Mouse (Mus musculus): ENCODE results near the gene Xpnpep1. TPM values are rescaled to one million over a fixed set of nuclear protein-coding genes. Genes with fewer than 3 reads are reported as not detected.

The Xpnpep1 gene
- polyA plus RNA-seq, 1 experiment = 250 TPM

DNA sequence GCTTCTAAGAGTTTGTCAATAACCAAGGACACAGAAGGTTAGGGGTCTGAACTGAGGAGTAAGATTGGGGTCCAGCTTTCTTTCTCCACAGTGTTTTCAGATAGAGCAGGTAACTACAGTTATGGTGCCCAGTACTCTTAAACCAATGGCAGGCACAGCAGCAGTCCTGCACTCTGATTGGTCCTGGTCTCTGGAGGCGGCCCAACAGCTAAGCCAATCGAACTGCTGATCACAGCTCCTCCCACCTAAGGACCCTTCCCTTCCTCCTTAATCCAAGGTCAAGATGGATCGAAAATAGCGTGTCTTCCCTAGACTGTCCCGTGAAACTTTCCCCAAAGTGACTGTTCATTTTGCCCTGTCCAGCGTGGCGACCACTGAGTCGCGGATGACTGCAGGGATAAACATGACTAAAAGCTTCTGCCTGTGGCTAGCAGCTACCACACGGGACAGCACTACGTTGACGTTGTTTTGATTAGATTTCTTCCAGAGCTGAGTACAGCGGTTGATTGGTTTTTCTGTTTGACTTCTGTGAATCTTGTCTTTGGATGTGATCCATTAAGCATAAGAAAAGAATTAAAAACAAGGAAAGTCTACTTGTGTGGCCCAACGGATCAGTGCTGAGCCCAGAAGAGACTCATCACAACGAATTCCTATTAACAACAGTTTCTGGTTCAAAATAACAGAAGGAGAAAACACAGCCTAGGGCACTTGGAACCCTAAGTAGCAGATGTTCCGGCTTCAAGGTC is 18.1 kb upstream of the Xpnpep1 start:
- Histone ChIP-seq H3K4me1 (ENCODE audit: control insufficient read depth, insufficient read depth, low read length) (0 out of 2 replicates have a peak, but pooled peaks cover 3% of the 10 kb centered on the region), H3K36me3 (ENCODE audit: control insufficient read depth, insufficient read depth, low read length) (no peaks in the 10 kb centered on the region), H3K4me3 (ENCODE audit: insufficient read depth, low read depth, low read length) (no peak overlapping the region), H3K27me3 (replicated peaks; ENCODE audit: control insufficient read depth, insufficient read depth, low read length) (no peaks in the 10 kb centered on the region), H3K27ac (ENCODE audit: insufficient read depth, low read depth, low read length) (no peak overlapping the region)
- 57% methylated on average over 16 of the region's 16 CpGs for WGBS
- no peak for TF ChIP-seq CTCF (conservative IDR thresholded peaks at IDR 0.05; ENCODE audit: insufficient read depth, insufficient read length, low read depth, low read length)
- TF ChIP-seq POLR2A (IDR thresholded peaks at IDR 0.05; ENCODE audit: low read depth, low read length) = no peak
- no peak for DNase-seq

DNA sequence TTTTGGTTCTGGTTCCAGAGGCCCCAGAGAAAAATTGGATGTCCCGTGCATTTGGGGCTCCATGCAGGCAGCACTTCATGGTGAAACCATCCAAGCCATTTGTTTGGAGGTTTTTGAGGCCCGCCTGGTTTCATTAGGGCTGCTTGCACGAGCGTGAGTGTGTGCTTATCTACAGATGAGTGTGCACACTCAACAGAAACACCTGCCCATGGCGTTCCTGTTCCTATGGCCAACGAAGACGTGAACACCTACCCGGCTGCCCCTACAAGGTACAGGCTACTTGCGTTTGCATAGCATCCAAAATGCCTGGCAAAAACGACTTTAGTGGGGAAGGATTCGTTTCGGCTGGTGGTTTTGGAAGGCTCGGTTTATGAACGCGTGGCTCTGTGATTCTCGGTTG is 13.3 kb upstream of the Xpnpep1 start:
- Histone ChIP-seq H3K36me3 (ENCODE audit: control insufficient read depth, insufficient read depth, low read length) (no peaks in the 10 kb centered on the region), H3K4me1 (ENCODE audit: control insufficient read depth, insufficient read depth, low read length) (0 out of 2 replicates have a peak, but pooled peaks cover 2% of the 10 kb centered on the region), H3K27me3 (replicated peaks; ENCODE audit: control insufficient read depth, insufficient read depth, low read length) (no peaks in the 10 kb centered on the region), H3K27ac (ENCODE audit: insufficient read depth, low read depth, low read length) (no peak overlapping the region), H3K4me3 (ENCODE audit: insufficient read depth, low read depth, low read length) (no peak overlapping the region)
- no peak for DNase-seq
- no peak for TF ChIP-seq CTCF (conservative IDR thresholded peaks at IDR 0.05; ENCODE audit: insufficient read depth, insufficient read length, low read depth, low read length)
- no peak for TF ChIP-seq POLR2A (IDR thresholded peaks at IDR 0.05; ENCODE audit: low read depth, low read length)
- 93% methylated on average over 16 of the region's 16 CpGs for WGBS

DNA sequence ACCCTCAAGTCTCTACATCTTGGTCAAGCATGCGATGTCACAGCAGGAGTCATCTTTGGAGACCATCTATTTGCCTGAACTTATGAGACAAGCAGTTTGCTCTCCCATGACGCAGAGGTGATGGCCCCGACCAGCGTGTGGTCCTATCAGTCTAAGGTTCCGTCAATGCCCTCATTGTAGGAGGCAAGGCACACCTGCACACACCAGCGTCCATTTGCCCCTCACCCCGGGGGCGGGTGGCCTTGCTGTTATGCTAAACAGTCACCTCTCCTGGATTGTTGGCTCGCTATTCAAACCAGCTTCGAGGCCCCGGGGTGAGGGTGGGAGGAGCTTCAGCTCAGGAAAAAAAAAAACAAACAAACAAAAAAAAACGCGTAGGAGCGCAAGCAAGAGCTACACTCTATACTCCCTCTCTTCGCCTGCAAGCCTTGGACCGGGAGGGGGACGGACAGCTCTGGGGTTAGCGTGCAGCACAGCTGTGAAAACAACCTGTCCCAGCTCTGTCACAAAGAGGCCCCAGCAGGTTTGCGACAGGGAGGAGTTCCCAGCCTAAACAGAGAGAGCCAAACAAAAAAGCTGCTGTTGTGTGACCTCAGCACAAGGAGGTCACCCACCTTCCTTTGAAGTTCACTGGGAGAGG is 12.1 kb upstream of the Xpnpep1 start:
- DNase-seq = no peak
- WGBS = 31% methylated on average over 19 of the region's 19 CpGs
- Histone ChIP-seq H3K27me3 (replicated peaks; ENCODE audit: control insufficient read depth, insufficient read depth, low read length) (no peaks in the 10 kb centered on the region), H3K36me3 (ENCODE audit: control insufficient read depth, insufficient read depth, low read length) (no peaks in the 10 kb centered on the region), H3K4me3 (ENCODE audit: insufficient read depth, low read depth, low read length) (no peak overlapping the region), H3K4me1 (ENCODE audit: control insufficient read depth, insufficient read depth, low read length) (0 out of 2 replicates have a peak, but pooled peaks cover 2% of the 10 kb centered on the region), H3K27ac (ENCODE audit: insufficient read depth, low read depth, low read length) (no peak overlapping the region)
- no peak for TF ChIP-seq CTCF (conservative IDR thresholded peaks at IDR 0.05; ENCODE audit: insufficient read depth, insufficient read length, low read depth, low read length)
- no peak for TF ChIP-seq POLR2A (IDR thresholded peaks at IDR 0.05; ENCODE audit: low read depth, low read length)

DNA sequence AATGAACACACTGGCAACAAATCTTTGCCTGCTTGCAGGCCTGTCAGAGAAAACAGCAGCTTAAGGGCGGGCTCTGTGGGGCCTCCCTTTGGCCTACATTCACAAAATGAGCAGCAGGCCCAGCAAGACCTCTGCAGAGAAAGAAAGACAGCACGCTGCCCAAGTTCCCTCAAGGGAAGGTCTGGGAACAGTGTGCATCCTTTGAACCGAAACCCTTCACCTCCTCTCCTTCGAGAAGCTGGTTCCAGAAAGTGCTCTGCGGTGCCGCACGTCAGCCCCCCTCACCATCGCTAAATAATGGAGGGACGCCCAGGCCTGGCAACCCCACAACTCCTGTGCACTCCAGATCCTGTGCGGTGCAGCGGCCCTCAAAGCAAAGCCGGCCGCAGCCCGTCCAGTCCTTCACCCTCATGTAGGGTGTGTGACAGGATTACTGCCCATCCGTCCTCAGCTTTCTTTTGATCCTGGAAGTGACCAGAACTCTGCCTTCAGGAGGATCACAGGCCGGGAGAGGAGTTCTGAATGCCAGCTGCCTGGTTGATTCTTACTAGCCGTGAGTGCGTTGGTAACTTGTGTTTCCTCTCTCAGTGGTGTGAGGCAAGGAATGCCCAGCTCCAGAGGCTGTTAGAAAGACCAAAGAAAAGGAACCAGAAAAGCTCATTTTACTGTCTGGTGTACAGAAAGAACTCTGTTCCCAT is 11.4 kb upstream of the Xpnpep1 start:
- TF ChIP-seq CTCF (conservative IDR thresholded peaks at IDR 0.05; ENCODE audit: insufficient read depth, insufficient read length, low read depth, low read length) = no peak
- H3K27ac ChIP-seq (ENCODE audit: insufficient read depth, low read depth, low read length) = no peak overlapping the region
- 0 out of 2 replicates have a peak, but pooled peaks cover 2% of the 10 kb centered on the region for H3K4me1 ChIP-seq (ENCODE audit: control insufficient read depth, insufficient read depth, low read length)
- H3K27me3 ChIP-seq (replicated peaks; ENCODE audit: control insufficient read depth, insufficient read depth, low read length) = no peaks in the 10 kb centered on the region
- 83% methylated on average over 18 of the region's 18 CpGs for WGBS
- H3K4me3 ChIP-seq (ENCODE audit: insufficient read depth, low read depth, low read length) = no peak overlapping the region
- H3K36me3 ChIP-seq (ENCODE audit: control insufficient read depth, insufficient read depth, low read length) = no peaks in the 10 kb centered on the region
- DNase-seq = no peak

DNA sequence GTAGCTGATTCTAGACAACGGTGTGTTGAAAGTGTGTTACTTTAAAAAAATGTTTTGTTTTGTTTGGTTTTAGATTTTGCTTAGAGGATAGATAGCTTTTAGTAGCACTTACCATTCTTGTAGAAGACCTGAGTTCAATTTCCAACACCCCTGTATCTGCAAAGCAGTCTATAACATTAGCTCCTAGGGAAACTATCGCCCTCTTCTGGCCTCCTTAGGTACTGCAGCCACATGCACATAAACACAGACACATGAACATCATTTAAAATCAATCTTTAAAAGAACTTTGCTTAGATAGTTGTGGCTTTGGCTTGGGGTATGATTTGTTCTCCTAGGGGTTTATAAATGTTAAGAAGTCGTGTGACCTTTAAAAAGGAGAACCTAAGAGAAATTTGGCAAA is 10.1 kb upstream of the Xpnpep1 start:
- TF ChIP-seq CTCF (conservative IDR thresholded peaks at IDR 0.05; ENCODE audit: insufficient read depth, insufficient read length, low read depth, low read length) (no peak), POLR2A (IDR thresholded peaks at IDR 0.05; ENCODE audit: low read depth, low read length) (no peak)

DNA sequence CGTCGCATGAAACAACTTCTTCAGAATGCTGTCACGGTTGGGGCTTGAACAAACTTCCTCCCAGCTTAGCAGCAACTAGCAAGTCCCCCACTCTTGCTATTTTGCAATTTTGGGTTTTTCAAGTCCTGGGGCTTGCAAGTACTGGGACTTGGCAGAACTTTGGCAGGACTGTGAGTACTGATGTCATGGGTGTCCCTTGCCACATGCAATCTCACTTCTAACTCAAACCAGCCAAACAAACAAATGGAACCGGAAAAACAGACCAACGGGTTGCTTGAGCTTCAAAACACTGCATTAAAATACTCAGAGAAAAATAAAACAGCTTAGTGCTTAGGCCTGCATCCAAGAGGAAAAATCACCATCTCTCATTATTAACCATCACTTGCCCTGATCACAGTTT is 7.2 kb upstream of the Xpnpep1 start:
- Histone ChIP-seq H3K27me3 (replicated peaks; ENCODE audit: control insufficient read depth, insufficient read depth, low read length) (no peaks in the 10 kb centered on the region), H3K36me3 (ENCODE audit: control insufficient read depth, insufficient read depth, low read length) (no peaks in the 10 kb centered on the region), H3K4me3 (ENCODE audit: insufficient read depth, low read depth, low read length) (no peak overlapping the region), H3K27ac (ENCODE audit: insufficient read depth, low read depth, low read length) (no peak overlapping the region), H3K4me1 (ENCODE audit: control insufficient read depth, insufficient read depth, low read length) (0 out of 2 replicates have a peak, but pooled peaks cover 2% of the 10 kb centered on the region)
- WGBS = 70% methylated on average over 5 of the region's 5 CpGs
- TF ChIP-seq CTCF (conservative IDR thresholded peaks at IDR 0.05; ENCODE audit: insufficient read depth, insufficient read length, low read depth, low read length) (no peak), POLR2A (IDR thresholded peaks at IDR 0.05; ENCODE audit: low read depth, low read length) (no peak)
- DNase-seq = no peak

More for the DNA sequence above, 10.1 kb upstream of the Xpnpep1 start:
- no peak overlapping the region for H3K27ac ChIP-seq (ENCODE audit: insufficient read depth, low read depth, low read length)
- H3K27me3 ChIP-seq (replicated peaks; ENCODE audit: control insufficient read depth, insufficient read depth, low read length) = no peaks in the 10 kb centered on the region
- H3K4me3 ChIP-seq (ENCODE audit: insufficient read depth, low read depth, low read length) = no peak overlapping the region
- H3K36me3 ChIP-seq (ENCODE audit: control insufficient read depth, insufficient read depth, low read length) = no peaks in the 10 kb centered on the region
- DNase-seq = no peak
- H3K4me1 ChIP-seq (ENCODE audit: control insufficient read depth, insufficient read depth, low read length) = 0 out of 2 replicates have a peak, but pooled peaks cover 2% of the 10 kb centered on the region
- 83% methylated on average over 3 of the region's 3 CpGs for WGBS
